Mouse (Mus musculus) CH12.LX (cell line): ENCODE measurements around the gene Gnaz.

Experiments
- CHD1 ChIP-seq: IDR thresholded peaks from 2 replicates; pipeline ENCODE4 v1.6.1; 2012; ENCODE audit warnings: low read depth, low read length, improper control_type of control experiment, inconsistent platforms
- CTCF ChIP-seq, 2 experiments: IDR thresholded peaks in 1 of 2; conservative IDR thresholded peaks in 1 of 2; 2 replicates each; pipeline ENCODE4 v1.5.1; 2011 to 2012; ENCODE audit warnings: low read depth in 2 of 2, low read length in 2 of 2, improper control_type of control experiment in 1 of 2, inconsistent platforms in 1 of 2, mild to moderate bottlenecking in 1 of 2, moderate library complexity in 1 of 2
- EP300 ChIP-seq: IDR thresholded peaks from 2 replicates; pipeline ENCODE4 v1.6.1; 2011; ENCODE audit warnings: low read length, improper control_type of control experiment
- MAFK ChIP-seq: IDR thresholded peaks from 2 replicates; pipeline ENCODE4 v1.6.1; 2011; ENCODE audit warnings: low read length, improper control_type of control experiment; ENCODE audit not compliant: insufficient replicate concordance
- MEF2A ChIP-seq: IDR thresholded peaks from 2 replicates; pipeline ENCODE4 v1.6.1; 2014; ENCODE audit warnings: low read depth, mild to moderate bottlenecking, inconsistent platforms, low read length, improper control_type of control experiment, borderline replicate concordance
- POLR2A ChIP-seq: IDR thresholded peaks from 2 replicates; pipeline ENCODE4 v1.6.1; 2011; ENCODE audit warnings: low read depth, mild to moderate bottlenecking, improper control_type of control experiment, low read length
- POLR2AphosphoS2 ChIP-seq: IDR thresholded peaks from 2 replicates; pipeline ENCODE4 v1.6.1; 2011; ENCODE audit warnings: low read depth, low read length, improper control_type of control experiment
- SIN3A ChIP-seq: IDR thresholded peaks from 2 replicates; pipeline ENCODE4 v1.6.1; 2012; ENCODE audit warnings: low read length, improper control_type of control experiment, inconsistent platforms
- USF2 ChIP-seq: conservative IDR thresholded peaks from 2 replicates; pipeline ENCODE4 v1.6.1; 2011; ENCODE audit warnings: low read depth, low read length, improper control_type of control experiment
- ZC3H11A ChIP-seq: IDR thresholded peaks from 2 replicates; pipeline ENCODE4 v1.6.1; 2012; ENCODE audit warnings: low read depth, mild to moderate bottlenecking, inconsistent platforms, low read length, improper control_type of control experiment
- ZNF384 ChIP-seq: IDR thresholded peaks from 2 replicates; pipeline ENCODE4 v1.6.1; 2012; ENCODE audit warnings: low read depth, low read length, improper control_type of control experiment, inconsistent platforms

- TF ChIP-seq MEF2A (no peak), CTCF (conservative IDR thresholded peaks at IDR 0.05 in 1 of 2, IDR thresholded peaks at IDR 0.05 in 1 of 2; ENCODE audit: low read depth in 2 of 2, low read length in 2 of 2) (no peak), SIN3A (no peak), MAFK (no peak), POLR2AphosphoS2 (no peak), EP300 (no peak), CHD1 (no peak), USF2 (no peak), ZNF384 (no peak), ZC3H11A (no peak), POLR2A (no peak)
Measured at GRCm38 (mm10) chr10:75006889-75007662, 40.1 kb downstream of the Gnaz start.
